ENCODE assay signal across 8 mouse cellular contexts in genomic region chr17:53596314-53596882, GRCm38 (mm10).
DNase-seq lines count a peak whose midpoint lies in the region.

No protein-coding gene starts in this region.

- DNase-seq in kidney, adult 9 months: peak; percentile 24
- no peak for DNase-seq in kidney, adult 11 months
- DNase-seq in cerebellum, postnatal 14 days: peak; percentile 72 to 76
- DNase-seq in heart, adult 11 months: peak; percentile 98
- DNase-seq in kidney, postnatal 4 days: peak; percentile 12 to 37
- DNase-seq in lung, adult 18-20 months: peak; percentile 55 to 68
- peak; percentile 57 for DNase-seq in ovary, postnatal 36 days (ENCODE audit: low spot score)
- DNase-seq in thymus, postnatal 14 days: no peak

Comparison
In these comparisons a context has a peak if more than half of its experiments do, and no peak if none do; other contexts are left out.
1. DNase-seq: peak in kidney, adult 9 months (single experiment), cerebellum, postnatal 14 days (2 of 2), heart, adult 11 months (single experiment), kidney, postnatal 4 days (2 of 2), lung, adult 18-20 months (2 of 2) and ovary, postnatal 36 days (single experiment); none in kidney, adult 11 months (single experiment) and thymus, postnatal 14 days (single experiment).